Mouse (Mus musculus): ENCODE data around the gene Bglap2.

GRCm38 (mm10) chr3:88331282-88331681 is 47.2 kb downstream of the Bglap2 start:
- TF ChIP-seq POLR2A (IDR thresholded peaks at IDR 0.05; ENCODE audit: low read depth, low read length) (no peak), CTCF (IDR thresholded peaks at IDR 0.05; ENCODE audit: extremely low read depth, insufficient read length, insufficient replicate concordance, low read depth, low read length) (peak; percentile 77; the same call in 1 of the 2 replicates)

All from small intestine, adult 2 months (tissue).